Mouse (Mus musculus) bone marrow macrophage, adult 2 months (primary cell): ENCODE data around the gene Phf24.

Source experiments
- CTCF ChIP-seq: IDR thresholded peaks from 2 replicates; pipeline ENCODE4 v1.5.1; 2012; ENCODE audit warnings: low read depth, mild to moderate bottlenecking, low read length, moderate library complexity
- POLR2A ChIP-seq: IDR thresholded peaks from 2 replicates; pipeline ENCODE4 v1.6.1; 2012; ENCODE audit warnings: mild to moderate bottlenecking, low read depth, low read length, borderline replicate concordance

DNA sequence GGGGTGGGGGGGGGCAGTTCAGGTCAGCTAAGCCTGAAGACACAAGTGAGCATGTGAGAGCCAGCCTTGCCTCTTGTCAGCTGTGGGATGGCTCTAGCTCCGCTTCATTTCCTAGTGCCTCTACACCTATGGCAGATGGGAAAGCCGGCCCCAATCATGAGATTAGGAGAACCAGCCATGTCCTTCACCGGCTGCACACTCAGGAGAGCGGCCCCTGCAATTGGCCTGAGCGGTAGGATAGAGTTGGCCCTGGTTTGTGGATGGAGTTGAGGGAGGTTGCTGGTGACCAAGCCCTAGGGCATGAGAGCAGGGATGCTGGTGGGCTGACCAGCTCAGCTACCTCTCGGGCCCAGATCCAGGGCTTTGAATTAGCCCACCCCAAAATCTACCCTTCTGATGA lies 27.7 kb upstream of the Phf24 start:
- TF ChIP-seq CTCF, result no peak
- TF ChIP-seq POLR2A, result no peak
